Mouse (Mus musculus) stomach, postnatal 0 days (tissue): ENCODE measurements around the gene Arel1.

Experiments
- CTCF ChIP-seq: IDR thresholded peaks from 2 replicates; pipeline ENCODE4 v1.5.1; 2016; ENCODE audit warnings: antibody characterized with exemption, low read depth, mild to moderate bottlenecking, moderate library complexity
- EP300 ChIP-seq: optimal IDR thresholded peaks from 2 replicates; pipeline ENCODE3; 2016; ENCODE audit warnings: antibody characterized with exemption

DNA sequence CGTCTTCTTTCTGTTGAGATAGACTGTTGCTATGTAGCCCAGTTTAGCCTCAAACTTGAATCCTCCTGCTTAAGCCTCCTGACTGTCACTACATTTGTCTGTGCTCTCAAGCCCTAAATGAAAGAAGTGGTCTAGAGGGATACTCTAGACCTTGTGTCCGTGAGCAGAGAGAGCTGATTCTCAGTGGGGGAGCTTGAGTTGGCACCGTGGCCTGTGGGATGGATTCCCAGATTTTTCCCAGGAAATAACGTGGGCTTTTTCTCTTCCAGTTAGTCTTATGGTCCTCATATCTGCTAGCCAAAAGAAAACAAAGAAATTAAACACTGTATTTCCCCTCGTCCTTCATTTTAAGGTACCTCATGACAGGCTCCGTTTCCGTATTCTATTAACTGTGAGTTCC is 70.4 kb downstream of the Arel1 start:
- TF ChIP-seq EP300 (no peak), CTCF (no peak)
